Mouse (Mus musculus) erythroblast, embryonic 14.5 days (primary cell): ENCODE data around the gene Isx. TPM values are rescaled to one million over a fixed set of nuclear protein-coding genes. Genes with fewer than 3 reads are reported as not detected.

Source experiments
- H3K27me3 ChIP-seq: 2 replicates; pipeline ENCODE4 v1.6.1; 2012; ENCODE audit warnings: inconsistent platforms; ENCODE audit not compliant: control insufficient read depth
- H3K36me3 ChIP-seq: 2 replicates; pipeline ENCODE4 v1.6.1; 2012; ENCODE audit warnings: mild to moderate bottlenecking, inconsistent platforms; ENCODE audit not compliant: control insufficient read depth
- H3K4me1 ChIP-seq: 2 replicates; pipeline ENCODE4 v1.6.1; 2012; ENCODE audit warnings: inconsistent platforms; ENCODE audit not compliant: control insufficient read depth
- H3K4me3 ChIP-seq: replicated peaks from 2 replicates; pipeline ENCODE3; 2012; ENCODE audit warnings: moderate library complexity, mild to moderate bottlenecking, inconsistent platforms
- H3K9me3 ChIP-seq: 2 replicates; pipeline ENCODE4 v1.6.1; 2012; ENCODE audit warnings: low read length, inconsistent platforms, mixed read lengths; ENCODE audit not compliant: control insufficient read depth
- GATA1 ChIP-seq: IDR thresholded peaks from 2 replicates; pipeline ENCODE4 v1.6.1; 2012; ENCODE audit warnings: low read length, inconsistent platforms, mixed read lengths
- TAL1 ChIP-seq: IDR thresholded peaks from 3 replicates; pipeline ENCODE4 v1.6.1; 2012; ENCODE audit warnings: low read length, inconsistent platforms, mixed read lengths
- polyA plus RNA-seq: library from polyadenylated mRNA; stranded (reverse); fragments of >175 nt; gene quantifications from 2 replicates; pipeline ENCODE4 v1.2.3, GENCODE M21; 2012

Isx gene
- polyA plus RNA-seq, 1 experiment, result not detected

GRCm38 (mm10) chr8:74855341-74855740, 17.6 kb upstream of the Isx start:
- Histone ChIP-seq H3K4me1 (no peaks in the 10 kb centered on the region), H3K27me3 (no peaks in the 10 kb centered on the region), H3K4me3 (no peak overlapping the region), H3K36me3 (no peaks in the 10 kb centered on the region), H3K9me3 (no peaks in the 10 kb centered on the region)
- TF ChIP-seq TAL1 (no peak), GATA1 (no peak)

- no peaks in the 10 kb centered on the region for H3K36me3 ChIP-seq
- H3K9me3 ChIP-seq, result no peaks in the 10 kb centered on the region
- no peaks in the 10 kb centered on the region for H3K27me3 ChIP-seq
- TF ChIP-seq TAL1 (no peak), GATA1 (no peak)
- H3K4me1 ChIP-seq, result no peaks in the 10 kb centered on the region
- H3K4me3 ChIP-seq, result no peak overlapping the region
These were observed 13.7 kb upstream of the Isx start for GRCm38 (mm10) chr8:74859241-74859640.

GRCm38 (mm10) chr8:74860449-74860848, 12.5 kb upstream of the Isx start:
- Histone ChIP-seq H3K4me1 (no peaks in the 10 kb centered on the region), H3K36me3 (no peaks in the 10 kb centered on the region), H3K9me3 (no peaks in the 10 kb centered on the region), H3K4me3 (no peak overlapping the region), H3K27me3 (no peaks in the 10 kb centered on the region)
- TF ChIP-seq TAL1 (no peak), GATA1 (no peak)

GRCm38 (mm10) chr8:74862598-74862997, 10.4 kb upstream of the Isx start:
- Histone ChIP-seq H3K27me3 (no peaks in the 10 kb centered on the region), H3K9me3 (no peaks in the 10 kb centered on the region), H3K36me3 (no peaks in the 10 kb centered on the region), H3K4me3 (no peak overlapping the region), H3K4me1 (no peaks in the 10 kb centered on the region)
- no peak for TF ChIP-seq GATA1
- no peak for TF ChIP-seq TAL1

- Histone ChIP-seq H3K27me3 (no peaks in the 10 kb centered on the region), H3K36me3 (no peaks in the 10 kb centered on the region), H3K9me3 (no peaks in the 10 kb centered on the region), H3K4me1 (no peaks in the 10 kb centered on the region), H3K4me3 (no peak overlapping the region)
- TF ChIP-seq TAL1 (no peak), GATA1 (no peak)
These were observed 2.5 kb upstream of the Isx start for GRCm38 (mm10) chr8:74870346-74870949.

- no peaks in the 10 kb centered on the region for H3K36me3 ChIP-seq
- H3K4me3 ChIP-seq, result no peak overlapping the region
- no peaks in the 10 kb centered on the region for H3K9me3 ChIP-seq
- no peaks in the 10 kb centered on the region for H3K27me3 ChIP-seq
- no peaks in the 10 kb centered on the region for H3K4me1 ChIP-seq
- TF ChIP-seq GATA1 (no peak), TAL1 (no peak)
These were observed 1.3 kb upstream of the Isx start for GRCm38 (mm10) chr8:74871686-74872085.

GRCm38 (mm10) chr8:74872151-74872823, 686 bp upstream of the Isx start:
- Histone ChIP-seq H3K36me3 (no peaks in the 10 kb centered on the region), H3K4me3 (no peak overlapping the region), H3K4me1 (no peaks in the 10 kb centered on the region), H3K9me3 (no peaks in the 10 kb centered on the region), H3K27me3 (no peaks in the 10 kb centered on the region)
- TF ChIP-seq TAL1 (no peak), GATA1 (no peak)

- Histone ChIP-seq H3K9me3 (no peaks in the 10 kb centered on the region), H3K27me3 (no peaks in the 10 kb centered on the region), H3K4me3 (no peak overlapping the region), H3K4me1 (no peaks in the 10 kb centered on the region), H3K36me3 (no peaks in the 10 kb centered on the region)
- no peak for TF ChIP-seq TAL1
- TF ChIP-seq GATA1, result no peak
These were observed 1.6 kb downstream of the Isx start for GRCm38 (mm10) chr8:74874565-74874964.

GRCm38 (mm10) chr8:74878637-74879036, 5.7 kb downstream of the Isx start:
- H3K9me3 ChIP-seq, result no peaks in the 10 kb centered on the region
- H3K27me3 ChIP-seq, result no peaks in the 10 kb centered on the region
- TF ChIP-seq TAL1 (no peak), GATA1 (no peak)
- H3K36me3 ChIP-seq, result no peaks in the 10 kb centered on the region
- no peak overlapping the region for H3K4me3 ChIP-seq
- H3K4me1 ChIP-seq, result no peaks in the 10 kb centered on the region
